Mouse (Mus musculus) E14TG2a.4 (cell line): ENCODE results near the gene Atp2b4.

Source experiments
- CTCF ChIP-seq: conservative IDR thresholded peaks from 2 replicates; pipeline ENCODE4 v1.5.1; 2014; ENCODE audit warnings: low read length
- NANOG ChIP-seq: IDR thresholded peaks from 2 replicates; pipeline ENCODE4 v1.6.1; 2014; ENCODE audit warnings: borderline replicate concordance, low read length, mixed read lengths
- POU5F1 ChIP-seq: IDR thresholded peaks from 2 replicates; pipeline ENCODE4 v1.6.1; 2014; ENCODE audit warnings: low read length, borderline replicate concordance

DNA sequence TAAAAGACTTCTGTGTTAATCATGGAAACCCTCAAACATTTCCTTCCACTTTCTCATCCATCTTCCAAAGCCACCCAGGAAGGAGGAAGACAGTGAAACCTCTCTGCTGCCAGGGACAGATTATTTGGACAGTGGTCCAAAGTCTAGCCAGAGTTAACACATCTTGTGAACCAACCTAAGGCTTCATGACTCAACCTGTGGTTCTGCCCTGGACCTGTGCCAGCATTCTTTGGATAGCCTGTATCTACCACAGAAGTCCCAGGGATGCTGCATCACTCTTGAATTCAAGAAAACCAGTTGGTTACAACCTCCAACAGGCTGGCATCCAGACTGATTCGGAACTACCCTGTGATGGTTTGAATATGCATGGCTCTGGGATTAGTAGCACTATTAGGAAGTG, 21.8 kb downstream of the Atp2b4 start:
- TF ChIP-seq CTCF (no peak), POU5F1 (no peak), NANOG (no peak)
